Mouse (Mus musculus): ENCODE data around the gene Slc7a6. TPM values are rescaled to one million over a fixed set of nuclear protein-coding genes. Genes with fewer than 3 reads are reported as not detected.

Slc7a6 gene
- polyA plus RNA-seq, 2 experiments = 42.1 to 55.7 TPM

DNA sequence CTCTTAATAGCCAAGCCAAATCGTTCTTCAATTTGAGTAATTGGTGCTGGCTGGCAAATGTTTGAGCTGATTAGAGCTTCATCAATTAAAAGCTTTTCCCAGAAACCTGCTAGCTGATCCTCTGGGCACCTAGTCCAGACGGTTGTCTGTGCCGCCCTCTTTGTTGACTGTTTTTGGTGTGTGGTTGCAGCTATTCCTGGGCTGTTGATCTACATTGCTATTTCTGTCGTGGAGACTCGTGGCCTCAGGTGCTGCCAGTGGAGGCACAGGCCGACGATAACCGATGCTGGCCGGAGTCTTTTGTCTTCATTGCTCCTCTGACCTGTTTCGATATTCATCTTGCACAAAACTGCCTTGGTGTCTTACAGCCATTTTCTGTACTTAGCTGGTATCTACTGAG, 10.3 kb upstream of the Slc7a6 start:
- no peaks in the 10 kb centered on the region for H3K4me1 ChIP-seq (ENCODE audit: control insufficient read depth, insufficient read depth, low read length)
- WGBS = 90% methylated on average over 10 of the region's 10 CpGs
- no peak overlapping the region for H3K4me3 ChIP-seq (replicated peaks; ENCODE audit: low read length)
- DNase-seq (ENCODE audit: low spot score) = no peak
- no peak overlapping the region for H3K4me2 ChIP-seq (replicated peaks; ENCODE audit: low read depth, low read length, severe bottlenecking)
- no peak overlapping the region for H3K27ac ChIP-seq (replicated peaks; ENCODE audit: low read depth, low read length)
- TF ChIP-seq POLR2A (IDR thresholded peaks at IDR 0.05; ENCODE audit: borderline replicate concordance, extremely low read depth, insufficient read depth, insufficient read length) = no peak
- no peaks in the 10 kb centered on the region for H3K27me3 ChIP-seq (ENCODE audit: control insufficient read depth, insufficient read depth, low read length)
- no peak overlapping the region for H3K9ac ChIP-seq (ENCODE audit: low read depth, low read length, severe bottlenecking)
- peaks cover 47% of the 10 kb centered on the region for H3K36me3 ChIP-seq (ENCODE audit: control insufficient read depth, insufficient read depth, low read length)
- ATAC-seq (ENCODE audit: low FRiP score, low read depth) = no peak
- H3K9me3 ChIP-seq (ENCODE audit: control insufficient read depth, low read length) = no peaks in the 10 kb centered on the region

DNA sequence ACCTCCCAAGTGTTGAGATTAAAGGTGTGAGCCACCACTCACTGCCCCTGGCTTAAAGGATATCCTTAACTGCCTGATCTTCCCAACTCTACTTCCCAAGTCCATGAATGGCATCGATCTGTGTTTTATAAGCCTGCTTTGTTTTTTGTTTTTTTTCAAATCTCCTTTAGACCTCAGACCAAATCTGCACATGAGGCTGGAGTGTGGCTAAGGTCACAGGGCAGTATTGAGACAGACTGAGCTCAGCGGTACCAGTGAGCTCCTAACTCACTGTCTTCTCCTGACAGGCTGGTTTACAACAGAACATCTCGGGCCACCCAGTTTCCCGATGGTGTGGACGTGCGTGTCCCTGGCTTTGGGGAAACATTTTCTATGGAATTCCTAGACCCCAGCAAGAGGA, 8.8 kb upstream of the Slc7a6 start:
- no peak for TF ChIP-seq POLR2A (IDR thresholded peaks at IDR 0.05; ENCODE audit: borderline replicate concordance, extremely low read depth, insufficient read depth, insufficient read length)
- Histone ChIP-seq H3K9me3 (ENCODE audit: control insufficient read depth, low read length) (no peaks in the 10 kb centered on the region), H3K4me1 (ENCODE audit: control insufficient read depth, insufficient read depth, low read length) (no peaks in the 10 kb centered on the region), H3K4me3 (replicated peaks; ENCODE audit: low read length) (no peak overlapping the region), H3K27me3 (ENCODE audit: control insufficient read depth, insufficient read depth, low read length) (no peaks in the 10 kb centered on the region), H3K9ac (ENCODE audit: low read depth, low read length, severe bottlenecking) (no peak overlapping the region), H3K36me3 (ENCODE audit: control insufficient read depth, insufficient read depth, low read length) (peaks cover 52% of the 10 kb centered on the region), H3K4me2 (replicated peaks; ENCODE audit: low read depth, low read length, severe bottlenecking) (no peak overlapping the region), H3K27ac (replicated peaks; ENCODE audit: low read depth, low read length) (no peak overlapping the region)
- DNase-seq (ENCODE audit: low spot score) (no peak), ATAC-seq (ENCODE audit: low FRiP score, low read depth) (no peak)
- 86% methylated on average over 6 of the region's 6 CpGs for WGBS

GRCm38 (mm10) chr8:106163251-106163650, 5.4 kb upstream of the Slc7a6 start:
- Histone ChIP-seq H3K27ac (replicated peaks; ENCODE audit: low read depth, low read length) (no peak overlapping the region), H3K4me2 (replicated peaks; ENCODE audit: low read depth, low read length, severe bottlenecking) (no peak overlapping the region), H3K4me3 (replicated peaks; ENCODE audit: low read length) (no peak overlapping the region), H3K9me3 (ENCODE audit: control insufficient read depth, low read length) (no peaks in the 10 kb centered on the region), H3K9ac (ENCODE audit: low read depth, low read length, severe bottlenecking) (no peak overlapping the region), H3K4me1 (ENCODE audit: control insufficient read depth, insufficient read depth, low read length) (no peaks in the 10 kb centered on the region), H3K36me3 (ENCODE audit: control insufficient read depth, insufficient read depth, low read length) (peaks cover 49% of the 10 kb centered on the region), H3K27me3 (ENCODE audit: control insufficient read depth, insufficient read depth, low read length) (no peaks in the 10 kb centered on the region)
- DNase-seq (ENCODE audit: low spot score) (no peak), ATAC-seq (ENCODE audit: low FRiP score, low read depth) (no peak)
- WGBS = 87% methylated on average over 9 of the region's 9 CpGs
- no peak for TF ChIP-seq POLR2A (IDR thresholded peaks at IDR 0.05; ENCODE audit: borderline replicate concordance, extremely low read depth, insufficient read depth, insufficient read length)

DNA sequence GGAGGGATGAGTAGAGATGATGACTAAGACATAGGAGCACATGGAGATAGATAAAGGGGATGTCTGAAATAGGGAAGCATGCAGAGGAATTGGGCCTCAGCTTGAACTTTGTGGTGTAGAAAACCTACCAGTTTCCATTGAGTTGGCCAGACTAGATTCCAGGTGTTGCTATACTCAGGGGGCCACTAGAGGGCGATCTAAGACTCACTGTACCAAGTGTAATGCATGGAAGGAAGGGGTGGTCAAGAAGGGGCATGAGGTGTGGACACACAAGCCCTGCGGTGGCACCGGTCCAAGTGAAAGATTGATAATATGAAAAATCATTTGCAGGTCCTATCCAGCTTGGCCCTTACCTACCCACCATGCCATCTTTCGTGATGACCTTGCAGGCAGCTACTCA, 3.2 kb upstream of the Slc7a6 start:
- ATAC-seq (ENCODE audit: low FRiP score, low read depth) (no peak), DNase-seq (ENCODE audit: low spot score) (peak; percentile 77)
- no peak for TF ChIP-seq POLR2A (IDR thresholded peaks at IDR 0.05; ENCODE audit: borderline replicate concordance, extremely low read depth, insufficient read depth, insufficient read length)
- no peak overlapping the region for H3K4me2 ChIP-seq (replicated peaks; ENCODE audit: low read depth, low read length, severe bottlenecking)
- H3K9me3 ChIP-seq (ENCODE audit: control insufficient read depth, low read length) = no peaks in the 10 kb centered on the region
- 47% methylated on average over 4 of the region's 4 CpGs for WGBS
- peaks cover 41% of the 10 kb centered on the region for H3K36me3 ChIP-seq (ENCODE audit: control insufficient read depth, insufficient read depth, low read length)
- H3K4me1 ChIP-seq (ENCODE audit: control insufficient read depth, insufficient read depth, low read length) = peaks cover 10% of the 10 kb centered on the region
- no peak overlapping the region for H3K27ac ChIP-seq (replicated peaks; ENCODE audit: low read depth, low read length)
- no peak overlapping the region for H3K4me3 ChIP-seq (replicated peaks; ENCODE audit: low read length)
- no peaks in the 10 kb centered on the region for H3K27me3 ChIP-seq (ENCODE audit: control insufficient read depth, insufficient read depth, low read length)
- H3K9ac ChIP-seq (ENCODE audit: low read depth, low read length, severe bottlenecking) = no peak overlapping the region

GRCm38 (mm10) chr8:106169017-106169933, 618 bp downstream of the Slc7a6 start:
- peaks cover 10% of the 10 kb centered on the region for H3K4me1 ChIP-seq (ENCODE audit: control insufficient read depth, insufficient read depth, low read length)
- peak; percentile 82 for ATAC-seq (ENCODE audit: low FRiP score, low read depth)
- H3K27ac ChIP-seq (replicated peaks; ENCODE audit: low read depth, low read length) = peak overlapping the region; percentile 91
- peak overlapping the region; percentile 93 for H3K4me2 ChIP-seq (replicated peaks; ENCODE audit: low read depth, low read length, severe bottlenecking)
- WGBS = under 1% methylated on average over 53 of the region's 54 CpGs
- H3K4me3 ChIP-seq (replicated peaks; ENCODE audit: low read length) = peak overlapping the region; percentile 80
- no peaks in the 10 kb centered on the region for H3K27me3 ChIP-seq (ENCODE audit: control insufficient read depth, insufficient read depth, low read length)
- peak overlapping the region; percentile 82 for H3K9ac ChIP-seq (ENCODE audit: low read depth, low read length, severe bottlenecking)
- H3K9me3 ChIP-seq (ENCODE audit: control insufficient read depth, low read length) = no peaks in the 10 kb centered on the region
- no peak; the same call in 1 of the 2 replicates for TF ChIP-seq POLR2A (IDR thresholded peaks at IDR 0.05; ENCODE audit: borderline replicate concordance, extremely low read depth, insufficient read depth, insufficient read length)
- H3K36me3 ChIP-seq (ENCODE audit: control insufficient read depth, insufficient read depth, low read length) = peaks cover 3% of the 10 kb centered on the region; the same call in 1 of the 2 replicates
- peak; percentile 29 for DNase-seq (ENCODE audit: low spot score)
